In the genomic region with DNA sequence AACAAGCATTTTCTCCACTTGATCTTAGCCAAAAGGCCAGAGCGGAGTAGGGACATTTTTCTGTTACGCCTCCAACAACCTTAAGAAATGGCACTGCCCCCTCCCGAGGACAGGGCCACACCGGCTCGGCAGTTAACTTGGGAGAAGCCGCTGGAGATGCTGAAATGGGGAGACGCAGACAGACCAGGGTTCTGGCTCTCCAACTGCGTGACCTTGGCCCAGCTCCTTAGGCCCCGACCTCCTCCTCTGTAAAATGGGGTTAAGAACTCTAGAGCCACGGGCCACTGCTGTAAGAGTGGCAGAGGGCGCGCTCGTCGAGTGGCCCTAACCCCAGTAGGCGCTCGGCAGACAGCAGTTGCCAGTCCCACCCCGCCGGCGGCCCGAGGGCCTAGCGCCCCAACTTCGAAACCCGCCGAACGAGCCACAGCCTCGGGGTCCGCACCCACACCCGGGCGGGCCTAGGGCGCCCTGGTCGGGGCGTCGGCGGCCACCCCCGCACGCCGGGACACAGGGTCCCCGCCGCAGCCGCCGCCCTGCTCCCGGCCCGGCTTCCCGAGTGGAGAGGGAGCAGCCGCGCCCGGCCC, we compare ENCODE assay signal across 8 mouse cellular contexts. TPM values are rescaled to one million over a fixed set of nuclear protein-coding genes. Genes with fewer than 3 reads are reported as not detected.
DNase-seq lines count a peak whose midpoint lies in the region; ATAC-seq lines count a peak whose summit lies in the region.

No protein-coding gene starts in this region.

- no peaks in the 10 kb centered on the region for H3K9me3 ChIP-seq in lung, embryonic 15.5 days
- H3K9me3 ChIP-seq in embryonic facial prominence, embryonic 11.5 days (replicated peaks; ENCODE audit: control insufficient read depth, low read length): no peaks in the 10 kb centered on the region
- H3K9me3 ChIP-seq in intestine, embryonic 14.5 days (ENCODE audit: control insufficient read depth, low read length): no peaks in the 10 kb centered on the region
- H3K9me3 ChIP-seq in stomach, embryonic 14.5 days (ENCODE audit: control insufficient read depth, low read depth, low read length): no peaks in the 10 kb centered on the region

- H3K27me3 ChIP-seq in lung, embryonic 15.5 days: peaks cover 4% of the 10 kb centered on the region; the same call in 1 of the 2 replicates
- H3K27me3 ChIP-seq in embryonic facial prominence, embryonic 11.5 days (ENCODE audit: control insufficient read depth, insufficient read depth, low read length): 0 out of 2 replicates have a peak, but pooled peaks cover 2% of the 10 kb centered on the region
- H3K27me3 ChIP-seq in intestine, embryonic 14.5 days (replicated peaks; ENCODE audit: control insufficient read depth, insufficient read depth, low read length): no peaks in the 10 kb centered on the region; the same call in 1 of the 2 replicates
- H3K27me3 ChIP-seq in stomach, embryonic 14.5 days (ENCODE audit: control insufficient read depth, insufficient read depth, low read length): no peaks in the 10 kb centered on the region

- peak overlapping the region; percentile 93 for H3K4me2 ChIP-seq in lung, embryonic 15.5 days
- H3K4me2 ChIP-seq in embryonic facial prominence, embryonic 11.5 days (ENCODE audit: low read depth, low read length): peak overlapping the region; percentile 89
- peak overlapping the region; percentile 86 for H3K4me2 ChIP-seq in intestine, embryonic 14.5 days (ENCODE audit: low read length)
- peak overlapping the region; percentile 96 for H3K4me2 ChIP-seq in stomach, embryonic 14.5 days (replicated peaks; ENCODE audit: low read depth, low read length)

- peak; percentile 48 for DNase-seq in adrenal gland, adult 8-10 months
- no peak for DNase-seq in adrenal gland, adult 18-20 months (ENCODE audit: low spot score in 2 of 2)
- DNase-seq in lung, postnatal 4 days: no peak
- DNase-seq in embryonic facial prominence, embryonic 11.5 days (ENCODE audit: low spot score): peak; percentile 49
- peak; percentile 83 for DNase-seq in intestine, embryonic 14.5 days (ENCODE audit: low spot score)

- WGBS in lung, embryonic 15.5 days: under 1% methylated on average over 47 of the region's 47 CpGs
- under 1% methylated on average over 37 of the region's 47 CpGs for WGBS in embryonic facial prominence, embryonic 11.5 days
- WGBS in intestine, embryonic 14.5 days: 1% methylated on average over 47 of the region's 47 CpGs
- under 1% methylated on average over 44 of the region's 47 CpGs for WGBS in stomach, embryonic 14.5 days

- peak overlapping the region; percentile 92 for H3K27ac ChIP-seq in lung, embryonic 15.5 days
- H3K27ac ChIP-seq in embryonic facial prominence, embryonic 11.5 days (replicated peaks; ENCODE audit: low read depth, low read length): peak overlapping the region; percentile 43; the same call in 1 of the 2 replicates
- H3K27ac ChIP-seq in intestine, embryonic 14.5 days (ENCODE audit: low read depth): peak overlapping the region; percentile 74
- peak overlapping the region; percentile 62 for H3K27ac ChIP-seq in stomach, embryonic 14.5 days (ENCODE audit: low read length)

- H3K9ac ChIP-seq in lung, embryonic 15.5 days: peak overlapping the region; percentile 78
- peak overlapping the region; percentile 73 for H3K9ac ChIP-seq in embryonic facial prominence, embryonic 11.5 days (replicated peaks; ENCODE audit: low read length)
- peak overlapping the region; percentile 83 for H3K9ac ChIP-seq in intestine, embryonic 14.5 days (ENCODE audit: low read length)
- peak overlapping the region; percentile 63 for H3K9ac ChIP-seq in stomach, embryonic 14.5 days (replicated peaks; ENCODE audit: low read depth, low read length)

- ATAC-seq in lung, embryonic 15.5 days (ENCODE audit: borderline replicate concordance, extremely low read depth, low FRiP score, low TSS enrichment): peak; percentile 35
- ATAC-seq in embryonic facial prominence, embryonic 11.5 days (replicated peaks; ENCODE audit: insufficient number of reproducible peaks, low FRiP score, low TSS enrichment, low read depth): peak; percentile 53
- ATAC-seq in intestine, embryonic 14.5 days (replicated peaks; ENCODE audit: low FRiP score, low TSS enrichment, low read depth): peak; percentile 67
- peak; percentile 10 for ATAC-seq in megakaryocyte, adult 5-6 weeks (ENCODE audit: poor library complexity, severe bottlenecking)
- ATAC-seq in stomach, embryonic 14.5 days (ENCODE audit: insufficient number of reproducible peaks, insufficient read depth, low FRiP score, low read depth): peak; percentile 43

- H3K4me1 ChIP-seq in lung, embryonic 15.5 days: peaks cover 34% of the 10 kb centered on the region
- H3K4me1 ChIP-seq in embryonic facial prominence, embryonic 11.5 days (ENCODE audit: control insufficient read depth, insufficient read depth, low read length): peaks cover 7% of the 10 kb centered on the region
- H3K4me1 ChIP-seq in intestine, embryonic 14.5 days (replicated peaks; ENCODE audit: control insufficient read depth, insufficient read depth, low read length): peaks cover 17% of the 10 kb centered on the region
- H3K4me1 ChIP-seq in stomach, embryonic 14.5 days (ENCODE audit: control insufficient read depth, insufficient read depth, low read length): peaks cover 11% of the 10 kb centered on the region

- H3K4me3 ChIP-seq in lung, embryonic 15.5 days: peak overlapping the region; percentile 73
- H3K4me3 ChIP-seq in embryonic facial prominence, embryonic 11.5 days (ENCODE audit: low read depth, low read length): peak overlapping the region; percentile 80
- peak overlapping the region; percentile 83 for H3K4me3 ChIP-seq in intestine, embryonic 14.5 days (ENCODE audit: low read depth, low read length)
- H3K4me3 ChIP-seq in stomach, embryonic 14.5 days (ENCODE audit: low read depth, low read length): peak overlapping the region; percentile 82

- H3K36me3 ChIP-seq in lung, embryonic 15.5 days: peaks cover 25% of the 10 kb centered on the region
- H3K36me3 ChIP-seq in embryonic facial prominence, embryonic 11.5 days (replicated peaks; ENCODE audit: control insufficient read depth, insufficient read depth, low read depth, low read length): peaks cover 7% of the 10 kb centered on the region
- peaks cover 23% of the 10 kb centered on the region for H3K36me3 ChIP-seq in intestine, embryonic 14.5 days (ENCODE audit: control insufficient read depth, insufficient read depth, low read length)
- H3K36me3 ChIP-seq in stomach, embryonic 14.5 days (ENCODE audit: control insufficient read depth, insufficient read depth, low read length): peaks cover 28% of the 10 kb centered on the region

RNA-seq across cellular contexts. Expression of a gene that starts 0.6 kb away (rescaled TPM):
- 10 to 100 TPM; 73.6 to 86.6 (median 84.0) TPM for total RNA-seq in adrenal gland, adult 8-10 months (2022)
- total RNA-seq in adrenal gland, adult 18-20 months (2021): 10 to 100 TPM; 63.5 to 79.3 TPM
- 44.6 and 47.2 TPM in 2 replicates for polyA plus RNA-seq in lung, embryonic 15.5 days (2015; fragmentation: Nextera tagmentation; extraction: Ambion mirVana)
- polyA plus RNA-seq in embryonic facial prominence, embryonic 11.5 days (2014; fragmentation: Nextera tagmentation; extraction: Ambion mirVana): 19.7 and 21.3 TPM in 2 replicates
- polyA plus RNA-seq in intestine, embryonic 14.5 days (2014; fragmentation: Nextera tagmentation; extraction: Ambion mirVana): 36.4 and 44.8 TPM in 2 replicates
- total RNA-seq in megakaryocyte, adult 5-6 weeks (2015): 18.9 and 26.5 TPM in 2 replicates
- 61.2 and 71.9 TPM in 2 replicates for total RNA-seq in megakaryocyte, adult 5-6 weeks (2017)
- polyA plus RNA-seq in stomach, embryonic 14.5 days (2014; fragmentation: Nextera tagmentation; extraction: Ambion mirVana): 27.8 and 34.7 TPM in 2 replicates

Comparison
In these comparisons a context has a peak if more than half of its experiments do, and no peak if none do; other contexts are left out.
1. DNase-seq: peak in adrenal gland, adult 8-10 months (single experiment), embryonic facial prominence, embryonic 11.5 days (single experiment) and intestine, embryonic 14.5 days (single experiment); none in adrenal gland, adult 18-20 months (0 of 2) and lung, postnatal 4 days (0 of 2).
2. ATAC-seq: peak in every context shown above with its lines; median percentile 67 in intestine, embryonic 14.5 days; 53 in embryonic facial prominence, embryonic 11.5 days; 43 in stomach, embryonic 14.5 days; 35 in lung, embryonic 15.5 days; 10 in megakaryocyte, adult 5-6 weeks.
3. Peak in every context shown above with its lines, with median percentiles within 50 percentile points of each other: H3K27ac ChIP-seq, H3K4me2 ChIP-seq, H3K4me3 ChIP-seq and H3K9ac ChIP-seq.